Mouse (Mus musculus) right cerebral cortex, postnatal 25 days (tissue): ENCODE measurements around the gene Camk2d.

Experiments used
- DNase-seq: peaks from one replicate; pipeline ENCODE4 v3.0.0; 2022

The Camk2d gene

DNA sequence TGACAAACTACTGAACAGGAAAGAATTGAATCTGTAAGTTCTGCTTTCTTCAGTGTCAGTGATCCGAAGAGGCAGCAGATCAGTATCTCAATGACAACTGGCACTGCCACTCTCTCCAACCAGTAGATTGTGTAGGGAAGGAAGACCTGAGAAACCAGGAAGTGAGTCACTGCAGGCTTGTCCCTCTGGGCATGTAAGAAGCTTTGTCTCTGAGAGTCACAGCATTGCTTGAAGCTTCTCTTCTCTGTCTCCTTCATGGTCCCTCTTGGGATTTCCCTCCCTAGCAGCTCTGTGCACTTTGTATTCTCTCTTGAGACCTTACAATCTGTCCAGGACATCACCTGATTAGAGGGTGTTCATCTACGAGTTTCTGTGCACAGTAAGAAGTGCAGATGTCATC, 233.7 kb downstream of the Camk2d start:
- DNase-seq = no peak

DNA sequence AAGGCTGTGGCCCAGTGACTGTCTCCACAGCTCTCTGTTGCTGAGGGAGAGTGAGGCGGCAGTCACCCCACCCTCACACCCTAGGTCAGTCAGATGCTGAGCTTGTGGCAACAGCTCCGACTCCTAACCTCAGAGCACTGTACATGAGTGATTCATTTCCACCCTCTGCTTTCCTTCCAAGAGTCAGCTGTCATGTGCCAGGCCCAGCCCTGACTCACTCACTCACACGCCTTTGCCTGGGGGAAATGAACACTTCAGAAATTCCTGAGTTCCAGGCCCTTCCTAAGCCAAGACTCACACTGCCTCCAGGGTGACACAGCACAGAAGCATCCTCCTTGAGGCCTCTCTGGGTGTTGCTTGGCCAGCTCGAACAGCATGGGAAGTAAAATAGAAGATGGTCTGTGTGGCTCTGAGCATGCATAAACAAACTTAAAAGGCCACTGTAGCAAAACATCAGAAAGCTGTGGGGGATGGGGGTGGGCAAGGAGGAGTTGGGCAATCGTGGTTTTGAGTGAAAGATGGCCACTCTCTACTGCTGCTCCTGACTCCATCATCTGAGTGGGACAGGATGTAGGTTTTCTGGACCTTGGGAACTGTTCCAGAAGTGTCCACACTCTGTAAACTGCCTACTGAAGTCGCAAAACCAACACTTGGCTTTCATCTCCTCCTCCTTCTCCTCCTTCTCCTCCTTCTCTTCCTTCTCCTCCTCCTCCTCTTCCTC, 235.5 kb downstream of the Camk2d start:
- no peak for DNase-seq

DNA sequence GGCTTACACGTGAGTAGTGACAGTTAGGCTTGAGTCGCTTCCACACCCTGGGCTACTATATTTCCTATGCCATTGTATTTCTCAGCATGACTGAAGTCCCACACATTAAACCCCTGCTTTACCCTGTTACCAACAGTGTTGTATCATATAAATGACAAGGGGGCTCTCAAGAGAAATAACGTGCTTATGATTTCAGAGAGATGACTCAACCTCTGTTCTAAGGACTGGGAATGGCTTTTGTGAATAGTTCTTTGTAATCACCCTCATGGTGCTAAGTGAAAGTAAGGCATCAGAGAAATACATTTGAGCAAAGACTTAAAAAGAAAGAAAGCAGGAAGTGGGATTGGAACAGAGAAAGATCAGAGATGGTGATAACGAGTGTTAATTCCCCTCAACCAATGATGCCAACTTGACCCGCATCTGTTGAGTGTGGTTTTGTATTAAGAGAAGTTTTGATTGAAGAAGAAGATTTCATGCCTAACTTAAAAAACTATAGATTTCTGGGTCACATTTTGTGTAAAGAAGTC, 238.6 kb downstream of the Camk2d start:
- no peak for DNase-seq

DNA sequence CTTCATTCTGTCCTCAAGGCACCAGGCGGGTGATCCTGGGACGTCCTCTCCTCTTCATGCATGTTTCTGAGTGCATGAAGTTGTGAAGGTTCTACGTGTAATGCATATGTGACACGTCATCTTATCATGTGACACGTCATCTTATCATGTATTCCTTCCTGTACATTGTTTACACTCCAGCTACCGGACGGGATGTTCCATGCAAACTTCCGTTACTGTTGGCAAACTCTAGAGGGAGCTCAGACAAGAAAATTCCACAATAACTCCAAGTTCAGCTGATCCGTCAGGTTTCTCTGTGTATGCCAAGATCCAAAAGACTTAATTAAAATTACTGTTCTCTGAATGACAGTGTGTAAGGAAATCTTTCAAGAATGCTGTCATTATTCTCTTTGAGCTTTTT, 246.7 kb downstream of the Camk2d start:
- no peak for DNase-seq

DNA sequence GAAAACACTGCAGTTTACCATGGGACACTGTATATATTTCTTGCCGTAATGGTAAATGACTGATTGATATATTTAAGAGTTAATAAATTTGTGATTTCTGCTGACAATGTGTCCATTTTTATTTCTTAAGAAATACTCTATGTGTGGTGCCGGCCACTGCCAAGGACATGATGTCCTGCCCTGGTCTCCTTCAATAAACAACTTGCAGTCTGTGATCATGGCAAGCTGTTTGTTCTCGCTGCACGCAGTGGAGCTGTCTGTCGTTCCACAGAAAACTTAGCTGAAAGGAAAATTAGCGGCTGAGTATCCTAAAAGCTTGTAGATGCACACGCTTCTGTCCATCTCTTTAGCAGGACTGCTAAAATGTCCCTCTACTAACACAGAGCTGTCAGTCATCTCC, 248.7 kb downstream of the Camk2d start:
- DNase-seq = no peak

DNA sequence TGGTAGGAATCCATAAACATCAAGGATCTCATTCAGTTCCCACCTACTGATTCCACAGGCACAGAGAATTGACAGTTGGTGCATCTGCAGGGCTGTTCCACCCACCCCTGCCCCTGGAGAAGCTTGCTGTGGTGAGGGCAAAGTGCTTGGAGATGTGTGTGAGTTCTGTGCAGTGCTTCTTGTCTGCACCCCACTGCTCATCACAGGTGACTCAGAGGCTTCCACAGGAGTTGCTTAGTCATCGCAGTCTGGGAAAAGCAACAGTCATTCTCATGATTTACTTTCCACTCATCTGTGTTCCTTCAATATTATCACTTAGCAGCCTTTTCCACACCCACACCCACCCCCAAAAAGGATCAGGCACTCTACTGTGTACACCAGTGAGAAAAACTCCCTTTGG, 252.0 kb downstream of the Camk2d start:
- DNase-seq = peak; percentile 27

DNA sequence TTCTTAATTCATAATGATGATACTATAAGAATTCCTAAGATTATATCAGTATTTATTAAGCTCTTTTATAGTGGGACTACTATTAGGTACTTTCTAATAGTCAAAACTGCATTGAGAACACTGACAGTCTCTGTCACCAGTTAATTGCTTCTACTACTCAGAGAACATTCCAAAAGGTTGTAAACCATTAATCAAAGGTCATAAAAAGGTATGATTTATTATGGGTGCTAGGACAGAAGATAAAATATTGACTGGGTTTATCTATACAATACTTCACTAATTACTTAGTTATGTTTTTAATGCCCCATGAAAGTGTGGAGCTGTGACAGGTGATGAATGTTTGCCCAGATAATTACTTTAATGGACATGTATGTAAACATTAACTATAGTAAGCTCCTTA, 264.3 kb downstream of the Camk2d start:
- no peak for DNase-seq

DNA sequence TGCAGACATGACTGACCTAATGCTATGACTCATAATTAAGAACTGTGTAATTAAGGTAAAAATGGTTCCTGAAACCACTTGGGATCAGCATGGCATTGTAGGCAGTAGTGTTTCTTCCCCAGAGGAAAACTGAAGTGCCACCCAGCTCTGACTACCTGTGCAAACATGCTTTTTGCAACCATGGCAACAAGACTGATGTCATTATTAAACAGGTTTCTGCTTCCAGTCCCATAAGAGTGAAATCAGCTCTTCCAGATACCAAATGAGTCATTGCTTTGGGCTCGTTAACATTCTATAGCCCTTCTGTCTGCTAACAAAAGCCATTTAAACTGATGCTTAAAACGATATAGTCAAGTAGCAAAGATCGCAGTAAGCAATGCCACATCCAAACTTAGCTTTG, 273.5 kb downstream of the Camk2d start:
- no peak for DNase-seq

DNA sequence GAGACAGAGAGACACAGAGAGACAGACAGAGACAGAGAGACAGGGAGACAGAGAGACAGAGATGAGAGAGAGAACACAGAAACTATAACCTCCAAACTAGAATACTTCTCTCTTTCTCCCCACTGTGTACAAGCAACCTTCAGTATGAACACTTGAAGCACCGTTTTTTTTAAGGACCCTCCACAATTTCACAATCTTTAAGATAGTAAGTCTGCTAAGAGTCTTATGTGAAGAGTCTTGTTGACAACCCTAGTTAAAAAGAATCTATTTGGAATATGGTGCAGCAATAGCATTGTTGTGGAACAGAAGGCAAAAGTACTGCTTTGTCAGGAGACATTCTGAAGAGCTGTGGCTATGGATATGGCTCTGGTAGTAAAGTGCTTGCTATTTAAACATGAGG, 274.6 kb downstream of the Camk2d start:
- no peak for DNase-seq

DNA sequence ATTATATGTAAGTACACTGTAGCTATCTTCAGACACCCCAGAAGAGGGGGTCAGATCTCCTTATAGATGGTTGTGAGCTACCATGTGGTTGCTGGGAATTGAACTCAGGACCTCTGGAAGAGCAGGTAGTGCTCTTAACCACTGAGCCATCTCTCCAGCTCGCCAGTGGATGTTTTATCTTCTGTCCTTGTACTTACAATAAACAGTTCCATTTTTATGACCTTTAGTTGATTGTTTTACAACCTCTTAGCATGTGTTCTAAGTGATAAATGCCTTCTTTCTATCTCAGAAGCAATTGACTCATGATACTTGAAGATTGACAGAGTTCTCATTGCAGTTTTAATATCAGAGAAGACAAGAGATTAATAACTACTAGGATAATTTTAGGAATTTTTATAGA, 282.1 kb downstream of the Camk2d start:
- DNase-seq = no peak

DNA sequence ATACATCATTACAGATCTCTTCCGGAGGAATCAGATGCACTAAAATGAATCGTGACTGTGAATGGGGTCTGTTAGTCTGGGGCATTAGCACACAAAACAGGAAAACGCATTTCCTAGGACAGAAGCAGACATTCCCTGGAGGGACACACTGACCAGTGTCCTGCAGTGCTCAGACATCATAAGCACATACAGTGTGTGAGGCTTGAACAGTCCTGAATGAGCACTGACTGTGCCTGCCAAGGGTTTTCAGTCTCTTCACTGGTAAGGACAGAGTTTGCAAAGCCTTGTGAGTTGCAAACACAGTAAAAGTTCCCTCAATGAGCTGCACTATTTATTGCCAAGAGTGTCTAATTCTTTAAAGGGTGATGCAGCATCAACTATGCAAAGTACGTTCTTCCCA, 290.0 kb downstream of the Camk2d start:
- DNase-seq = no peak

DNA sequence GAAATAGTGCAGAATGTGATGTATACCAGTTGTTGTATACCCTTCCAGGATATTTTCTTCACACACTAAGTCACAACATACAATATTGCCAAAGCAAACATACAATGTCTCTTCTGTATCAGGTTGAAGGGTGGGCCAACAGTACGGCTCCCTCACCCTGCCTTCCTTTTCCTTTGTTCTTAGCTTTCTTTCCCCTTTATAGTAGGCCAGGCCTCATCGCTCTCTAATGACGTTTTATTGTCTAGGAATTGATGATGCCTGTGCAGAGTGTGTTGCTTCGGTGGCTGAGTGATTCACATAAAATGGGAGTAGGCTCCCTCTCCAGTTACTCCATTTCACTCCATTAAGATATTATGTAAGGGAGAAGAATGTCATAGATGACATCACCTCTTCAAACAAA, 290.5 kb downstream of the Camk2d start:
- DNase-seq = no peak
